Mouse (Mus musculus) CH12F3 (cell line): ENCODE measurements around the gene Psmb2.

Source experiments
- in situ Hi-C: fragments of 300-500 bp; cut with MboI; formaldehyde crosslinking; loops from 2 replicates; pipeline ENCODE4 v1.14.3; 2020; ENCODE audit warnings: low sequenced_read_pairs

Gene Psmb2

GRCm38 (mm10) chr4:126751556-126752023 lies 74.2 kb downstream of the Psmb2 start:
- in situ Hi-C loops, result no loop called here

- in situ Hi-C loops, result no loop called here
Observed at GRCm38 (mm10) chr4:126752024-126752607, 74.7 kb downstream of the Psmb2 start.

- in situ Hi-C loops, result no loop called here
Observed at GRCm38 (mm10) chr4:126752608-126753141, 75.2 kb downstream of the Psmb2 start.

GRCm38 (mm10) chr4:126753268-126754230 lies 76.1 kb downstream of the Psmb2 start, which contains the start of the genes Ncdn and AU040320:
Gene Ncdn, minus strand, starts transcription at chr4:126753438.
Gene AU040320, plus strand, starts transcription at chr4:126753544.
- in situ Hi-C loops, result no loop called here

- in situ Hi-C loops, result no loop called here
Observed at GRCm38 (mm10) chr4:126754231-126754611, 76.8 kb downstream of the Psmb2 start.

GRCm38 (mm10) chr4:126754736-126755374 lies 77.4 kb downstream of the Psmb2 start:
- in situ Hi-C loops, result no loop called here

- in situ Hi-C loops, result no loop called here
Observed at GRCm38 (mm10) chr4:126756766-126757165, 79.3 kb downstream of the Psmb2 start.

- in situ Hi-C loops, result no loop called here
Observed at GRCm38 (mm10) chr4:126758299-126758698, 80.9 kb downstream of the Psmb2 start.
